Mouse (Mus musculus) cerebellum, adult 9-11 months (tissue): ENCODE measurements at regions not wholly inside any gene's neighbourhood (a gene's known extent, or its start where the extent isn't known, plus 50 kb on each side); places are given as distances from the start of the nearest gene placed in this dataset.

Experiments used
- DNase-seq: peaks from one replicate; pipeline ENCODE4 v3.0.0; 2022

DNA sequence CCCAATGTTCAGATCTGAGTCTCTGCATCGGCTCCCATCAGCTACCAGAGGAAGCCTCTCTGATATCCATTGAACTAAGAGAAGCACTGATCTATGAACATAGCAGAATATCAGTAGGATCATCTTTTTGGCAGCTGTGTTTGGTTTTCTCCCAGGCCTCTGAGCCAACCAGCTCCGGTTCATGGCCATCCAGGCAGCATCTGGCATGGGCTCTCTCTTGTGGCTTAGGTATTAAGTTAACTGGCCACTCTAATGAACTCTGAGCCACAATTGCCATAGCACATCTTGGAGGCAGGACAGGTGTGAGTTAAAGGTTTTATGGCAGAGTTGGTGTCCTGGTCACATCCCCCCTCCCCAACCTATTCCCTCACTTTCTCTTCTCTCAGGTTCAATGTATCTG, 90.2 kb upstream of the Ufm1 start:
- DNase-seq: no peak

DNA sequence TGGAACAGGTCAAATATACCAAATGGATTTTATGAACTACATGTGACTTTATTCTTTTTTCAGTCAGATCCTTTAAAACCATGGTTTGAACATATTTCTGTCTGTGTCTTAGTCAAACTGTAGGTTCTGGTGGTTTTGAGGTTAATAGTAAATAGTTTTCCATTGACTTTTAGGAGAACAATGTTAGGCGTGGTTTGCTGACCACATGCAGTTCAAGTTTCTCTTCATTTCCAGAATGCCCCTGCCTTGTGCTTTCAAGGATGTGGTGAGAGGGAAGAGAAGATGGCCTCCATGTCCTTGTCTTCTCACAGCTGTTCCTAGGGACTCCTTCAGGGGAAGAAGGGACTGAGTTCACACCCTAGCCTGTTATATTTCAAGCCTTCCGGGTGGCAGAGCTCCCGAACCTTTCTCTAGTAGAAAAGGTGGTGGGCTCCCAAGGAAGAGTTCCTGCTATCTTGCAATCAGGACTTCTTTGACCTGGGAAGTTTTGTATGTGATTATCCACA, 76.1 kb upstream of the Ufm1 start:
- no peak for DNase-seq

DNA sequence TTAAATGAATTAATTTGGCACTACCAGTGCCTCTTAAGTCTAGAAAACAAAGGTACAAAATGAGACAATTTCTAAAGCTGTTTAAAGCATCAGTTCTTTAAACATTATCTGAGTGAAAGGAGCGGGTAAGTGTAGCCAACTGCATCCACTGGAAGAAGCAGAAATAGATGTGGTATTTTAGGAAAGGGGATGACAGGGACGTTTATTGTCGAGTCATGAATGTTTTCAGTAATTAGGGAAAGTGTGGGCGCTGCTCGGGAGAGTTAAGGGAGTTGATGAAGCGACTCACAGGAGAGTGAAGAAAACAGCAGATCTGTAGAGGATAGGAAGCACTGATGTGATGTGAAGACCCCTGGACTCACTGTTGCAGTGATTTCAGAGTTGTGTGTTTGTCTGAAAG, 68.1 kb upstream of the Ufm1 start:
- no peak for DNase-seq

- DNase-seq: no peak
These were observed 56.3 kb upstream of the Ufm1 start for GRCm38 (mm10) chr3:53919941-53920340.

- no peak for DNase-seq
These were observed 55.9 kb upstream of the Ufm1 start for GRCm38 (mm10) chr3:53919541-53919940.

DNA sequence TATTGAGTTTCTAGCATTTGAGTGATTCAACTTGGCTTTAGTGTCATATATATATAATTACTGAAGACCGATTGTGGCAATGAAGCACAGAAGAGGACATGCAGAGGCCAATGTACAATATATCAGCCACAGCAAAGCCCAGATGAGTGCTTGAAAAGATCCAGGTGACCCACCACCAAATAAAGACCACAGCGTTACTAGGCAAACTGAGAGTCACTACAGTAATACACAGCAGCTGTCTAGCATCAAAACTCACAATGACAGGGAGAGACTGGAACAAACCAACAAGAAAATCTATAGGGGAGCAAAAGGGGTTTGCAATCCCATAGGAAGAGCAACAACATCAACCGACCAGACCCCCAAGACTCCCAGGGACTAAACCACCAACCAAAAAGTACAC, 54.3 kb upstream of the Ufm1 start:
- no peak for DNase-seq

DNA sequence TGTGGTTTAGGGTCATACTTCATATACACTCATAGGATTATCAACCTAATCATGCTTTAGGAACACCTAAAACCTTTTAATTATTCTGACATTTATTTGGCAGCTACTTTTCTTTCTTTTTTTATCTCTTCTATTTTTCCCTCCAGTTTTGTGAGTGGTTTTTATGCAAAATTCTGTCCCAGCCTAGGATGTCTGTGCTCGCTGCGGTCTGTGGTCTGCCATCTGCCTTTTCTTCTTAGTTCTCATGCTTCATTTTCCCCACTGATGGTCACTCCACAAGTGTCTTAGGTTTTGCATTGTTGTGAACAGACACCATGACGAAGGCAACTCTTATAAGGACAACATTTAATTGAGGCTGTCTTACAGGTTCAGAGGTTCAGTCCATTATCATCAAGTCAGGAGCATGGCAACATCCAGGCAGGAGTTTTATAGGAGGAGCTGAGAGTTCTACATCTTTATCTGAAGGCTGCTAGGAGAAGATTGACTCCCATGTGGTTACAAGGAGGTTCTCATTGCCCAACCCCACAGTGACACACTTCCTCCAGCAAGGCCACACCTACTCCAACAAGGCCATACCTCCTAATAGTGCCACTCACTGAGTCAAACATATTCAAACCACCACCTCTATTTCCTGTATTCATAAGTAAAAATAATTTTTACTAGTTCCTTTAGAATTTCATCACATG, 50.5 kb upstream of the Ufm1 start:
- DNase-seq: no peak
